Mouse (Mus musculus): ENCODE measurements around the gene Epdr1.
A peak's percentile ranks its signal among the peaks of the same experiment; 100 is the strongest.
"Not testable (repeated sequence)": the region's sequence is repeated elsewhere in the genome, so short reads cannot be mapped to it uniquely, and the experiment has no call there.

The Epdr1 gene

GRCm38 (mm10) chr13:19604916-19605315, 14.8 kb downstream of the Epdr1 start:
- DNase-seq (ENCODE audit: low spot score), result no peak

- no peak for DNase-seq (ENCODE audit: low spot score)
Observed at GRCm38 (mm10) chr13:19603719-19604118, 16.0 kb downstream of the Epdr1 start.

GRCm38 (mm10) chr13:19602531-19602930, 17.2 kb downstream of the Epdr1 start:
- DNase-seq (ENCODE audit: low spot score), result no peak

- DNase-seq (ENCODE audit: low spot score), result no peak
Observed at GRCm38 (mm10) chr13:19599242-19599641, 20.5 kb downstream of the Epdr1 start.

- no peak for DNase-seq (ENCODE audit: low spot score)
Observed at GRCm38 (mm10) chr13:19595141-19595540, 24.6 kb downstream of the Epdr1 start.

GRCm38 (mm10) chr13:19590996-19591759, 28.5 kb downstream of the Epdr1 start:
- DNase-seq (ENCODE audit: low spot score), result no peak

GRCm38 (mm10) chr13:19575947-19576346, 43.8 kb downstream of the Epdr1 start:
- no peak for DNase-seq (ENCODE audit: low spot score)

GRCm38 (mm10) chr13:19574723-19575122, 45.0 kb downstream of the Epdr1 start:
- DNase-seq (ENCODE audit: low spot score), result not testable (repeated sequence)

GRCm38 (mm10) chr13:19570166-19570565, 49.6 kb downstream of the Epdr1 start:
- DNase-seq (ENCODE audit: low spot score), result not testable (repeated sequence)

- no peak for DNase-seq (ENCODE audit: low spot score)
Observed at GRCm38 (mm10) chr13:19562510-19562909, 57.2 kb downstream of the Epdr1 start.

- DNase-seq (ENCODE audit: low spot score), result peak; percentile 12
Observed at GRCm38 (mm10) chr13:19555391-19555790, 64.3 kb downstream of the Epdr1 start.

Measured in embryo, embryonic 10.5 days (tissue).